Mouse (Mus musculus) embryo, embryonic 9.5 days (tissue): Measurements from ENCODE around the gene Myl4.

Experiments used
- DNase-seq: peaks from one replicate; pipeline ENCODE4 v3.0.0-alpha.2; 2017; ENCODE audit errors: extremely low spot score

Gene Myl4

GRCm38 (mm10) chr11:104604192-104604591 lies 53.7 kb downstream of the Myl4 start:
- no peak for DNase-seq

- peak; percentile 82 for DNase-seq
Measured at GRCm38 (mm10) chr11:104607491-104608245, 57.2 kb downstream of the Myl4 start, which contains the start of gene Itgb3. Itgb3 (plus strand) TSS chr11:104608000.

DNA sequence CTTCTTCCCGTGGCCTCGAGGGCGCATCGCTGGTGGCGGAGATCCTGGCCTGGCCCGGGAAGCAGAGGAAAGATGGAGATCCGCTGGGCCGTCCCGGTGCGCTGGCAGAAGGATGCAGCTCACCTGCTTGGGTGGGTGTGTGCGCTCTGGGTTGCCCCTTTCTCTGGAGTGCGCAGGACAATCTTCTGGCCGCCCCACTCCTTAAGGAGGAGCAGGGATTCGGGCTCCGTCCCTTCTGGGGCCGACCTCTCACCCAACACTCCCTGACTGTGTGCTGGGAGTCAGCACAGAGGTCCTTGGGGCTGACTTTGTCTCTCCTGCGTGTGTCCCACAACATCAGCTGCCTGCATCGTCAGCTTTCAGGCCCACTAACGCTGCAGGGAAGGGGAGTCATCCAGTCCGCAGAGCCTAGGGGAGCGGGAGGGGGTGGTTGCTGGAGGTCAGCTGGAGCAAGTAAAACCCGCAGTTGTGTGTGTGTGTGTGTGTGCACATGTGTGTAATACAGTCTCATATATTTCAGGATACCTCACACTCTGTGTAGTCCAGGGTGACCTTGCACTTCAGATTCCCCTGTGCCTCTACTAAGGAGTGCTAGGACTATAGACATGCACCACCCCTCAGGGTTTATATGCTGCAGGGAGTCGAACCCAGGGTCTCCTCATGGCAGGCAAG lies 57.9 kb downstream of the Myl4 start:
- no peak for DNase-seq

- no peak for DNase-seq
Measured at GRCm38 (mm10) chr11:104609033-104609684, 58.7 kb downstream of the Myl4 start.

- DNase-seq = no peak
Measured at GRCm38 (mm10) chr11:104609733-104610132, 59.3 kb downstream of the Myl4 start.

- no peak for DNase-seq
Measured at GRCm38 (mm10) chr11:104611579-104612151, 61.2 kb downstream of the Myl4 start.

DNA sequence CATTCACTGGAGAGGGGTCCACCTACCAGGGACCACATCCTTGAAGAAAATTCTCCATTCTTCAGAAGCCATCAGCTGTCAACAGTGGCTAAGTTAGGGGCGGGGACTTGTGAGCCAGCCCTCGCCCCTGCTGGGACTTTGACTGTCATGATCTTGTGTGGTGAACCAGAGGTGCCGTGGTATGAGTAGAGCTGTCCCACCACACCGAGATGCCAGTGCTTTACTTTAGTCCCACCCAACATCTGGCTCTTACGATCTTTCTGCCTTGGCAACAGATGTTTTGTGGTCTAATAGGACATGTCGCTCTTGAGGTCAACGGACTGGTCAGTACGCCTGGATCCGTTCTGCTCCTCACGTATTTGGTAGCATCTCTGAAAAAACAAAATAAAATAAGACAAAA lies 63.1 kb downstream of the Myl4 start:
- DNase-seq = no peak

DNA sequence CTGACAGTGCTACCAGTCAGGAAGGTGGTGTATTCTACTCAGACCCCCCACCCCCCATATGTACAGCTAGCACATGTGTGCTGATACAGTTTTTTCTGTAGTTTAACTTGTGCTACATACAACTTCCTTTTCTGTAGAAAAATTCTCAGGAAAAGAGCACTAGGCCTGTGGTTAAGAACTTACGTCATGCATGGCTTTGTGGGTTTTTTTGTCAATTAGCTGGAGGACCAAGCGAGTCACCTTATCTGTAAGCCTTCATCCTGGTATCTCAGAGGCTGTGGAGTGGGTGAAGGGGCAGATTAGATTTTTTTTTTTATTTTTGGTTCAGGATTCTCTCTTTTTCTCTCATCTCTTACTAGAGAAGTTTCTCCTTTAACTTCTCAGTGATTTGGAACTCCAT lies 63.7 kb downstream of the Myl4 start:
- DNase-seq = no peak

GRCm38 (mm10) chr11:104616182-104616581 lies 65.7 kb downstream of the Myl4 start:
- DNase-seq = no peak

GRCm38 (mm10) chr11:104618638-104619076 lies 68.2 kb downstream of the Myl4 start:
- no peak for DNase-seq

- DNase-seq = no peak
Measured at GRCm38 (mm10) chr11:104619084-104620022, 68.9 kb downstream of the Myl4 start.

DNA sequence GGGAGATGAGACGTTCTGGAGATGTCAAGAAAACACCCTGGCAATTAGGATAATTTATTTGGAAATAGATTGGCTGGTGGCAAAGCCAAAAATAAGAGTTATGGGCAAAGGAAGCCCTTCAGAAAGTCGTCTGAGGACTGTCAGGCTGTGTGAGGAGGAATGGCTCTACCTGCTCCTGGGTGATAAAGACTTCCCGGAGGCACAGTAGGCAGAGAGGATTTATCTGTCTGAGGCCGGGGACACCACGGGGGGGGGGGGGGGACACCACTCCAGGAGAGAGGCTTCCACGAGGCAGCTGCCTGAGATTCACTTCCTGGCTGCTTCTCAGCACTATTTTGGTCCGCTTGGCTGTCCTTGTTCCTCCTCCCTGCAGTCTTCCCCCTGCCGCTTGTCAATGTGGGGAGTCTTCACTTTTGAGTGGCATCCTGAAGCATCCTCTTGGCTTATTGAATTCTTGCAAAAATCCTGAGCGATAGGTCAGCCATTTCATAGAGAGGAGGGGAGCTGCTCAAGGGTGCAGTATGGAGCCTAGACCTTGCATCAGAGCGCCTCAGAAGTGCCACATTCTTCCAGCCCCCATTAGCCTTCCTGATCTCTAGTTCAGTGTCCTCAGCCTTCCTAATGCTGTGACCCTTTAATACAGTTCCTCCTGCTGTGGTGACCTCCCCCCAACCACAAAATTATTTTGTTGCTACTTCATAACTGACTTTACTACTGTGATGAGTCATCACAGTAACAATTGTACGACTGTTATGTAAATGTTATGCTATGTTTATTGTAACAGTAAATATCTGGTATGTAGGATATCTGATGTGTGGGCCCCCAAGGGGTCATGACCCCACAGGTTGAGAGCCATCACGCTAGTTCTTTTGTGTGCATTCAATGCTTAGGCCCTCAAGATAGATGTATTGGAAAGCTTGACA lies 71.8 kb downstream of the Myl4 start:
- no peak for DNase-seq

DNA sequence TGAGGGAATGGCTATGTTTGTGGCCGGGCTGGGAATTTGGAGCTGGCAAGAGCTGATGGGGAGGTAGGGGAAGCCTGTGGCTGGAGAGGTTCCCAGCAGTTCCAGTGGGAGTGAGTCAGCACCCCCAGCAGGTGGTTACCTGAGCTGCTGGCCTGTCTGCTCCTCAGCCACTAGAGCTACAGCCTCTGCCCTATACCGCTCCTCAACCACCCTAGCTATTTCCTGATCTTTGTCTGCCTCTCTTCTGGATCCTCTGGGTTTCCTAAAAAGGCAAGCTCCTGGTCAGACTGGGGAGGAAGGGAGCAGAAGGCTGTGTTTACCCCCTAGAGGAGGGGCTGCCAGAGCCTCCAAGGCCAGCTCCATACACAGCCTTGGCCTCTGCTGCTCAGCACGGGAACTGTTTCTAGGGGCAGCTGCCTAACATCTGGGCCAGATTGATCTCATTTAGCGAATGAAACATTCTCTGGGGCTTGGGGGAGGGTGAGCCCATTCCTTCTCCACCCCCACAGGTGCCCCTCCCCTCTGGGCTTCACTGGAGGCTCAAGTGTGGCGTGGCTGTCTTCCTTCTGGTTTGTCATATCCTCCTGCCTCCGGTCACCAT lies 74.4 kb downstream of the Myl4 start:
- no peak for DNase-seq

- DNase-seq = peak; percentile 61
Measured at GRCm38 (mm10) chr11:104625453-104626402, 75.3 kb downstream of the Myl4 start.

GRCm38 (mm10) chr11:104626635-104627034 lies 76.2 kb downstream of the Myl4 start:
- DNase-seq = no peak

DNA sequence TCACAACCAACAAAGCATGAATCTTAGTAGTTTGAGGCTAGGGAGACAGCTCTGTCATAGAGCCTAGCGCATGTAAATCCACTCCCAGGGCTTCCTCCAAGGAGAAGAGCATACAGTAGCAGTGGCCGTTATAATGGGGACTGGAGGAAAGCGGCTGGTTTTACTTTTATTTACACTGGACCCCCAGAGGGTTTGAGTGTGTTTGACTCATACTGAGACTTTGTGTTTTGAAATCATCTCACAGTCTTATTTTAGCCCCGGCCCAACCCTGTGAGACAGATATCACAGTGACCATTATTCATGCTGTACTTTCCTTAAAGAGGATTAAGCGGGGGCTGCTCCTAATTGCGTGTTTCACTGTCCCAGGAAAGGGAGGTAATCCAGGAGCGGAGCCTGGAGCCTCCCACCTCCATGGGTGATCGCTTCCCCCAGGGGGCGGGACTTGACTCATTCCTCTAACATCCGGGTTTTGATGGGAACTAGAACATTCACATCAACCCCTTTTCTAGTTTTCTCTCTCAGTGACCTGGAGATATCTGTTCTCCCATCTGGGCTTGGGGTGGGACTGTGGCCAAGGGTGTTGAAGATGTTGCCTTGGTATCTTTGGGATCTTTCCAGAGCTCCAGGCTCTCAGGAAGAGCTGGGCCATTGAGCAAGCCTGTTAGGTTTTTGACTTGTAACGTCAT lies 77.3 kb downstream of the Myl4 start:
- DNase-seq = no peak

GRCm38 (mm10) chr11:104628566-104628965 lies 78.1 kb downstream of the Myl4 start:
- no peak for DNase-seq
